Mouse (Mus musculus): ENCODE data around the gene Wipf1. TPM values are rescaled to one million over a fixed set of nuclear protein-coding genes. Genes with fewer than 3 reads are reported as not detected.

Wipf1 gene
- total and polyA plus RNA-seq, 2 experiments from 2014 or later, result 1.8 to 2.4 TPM

DNA sequence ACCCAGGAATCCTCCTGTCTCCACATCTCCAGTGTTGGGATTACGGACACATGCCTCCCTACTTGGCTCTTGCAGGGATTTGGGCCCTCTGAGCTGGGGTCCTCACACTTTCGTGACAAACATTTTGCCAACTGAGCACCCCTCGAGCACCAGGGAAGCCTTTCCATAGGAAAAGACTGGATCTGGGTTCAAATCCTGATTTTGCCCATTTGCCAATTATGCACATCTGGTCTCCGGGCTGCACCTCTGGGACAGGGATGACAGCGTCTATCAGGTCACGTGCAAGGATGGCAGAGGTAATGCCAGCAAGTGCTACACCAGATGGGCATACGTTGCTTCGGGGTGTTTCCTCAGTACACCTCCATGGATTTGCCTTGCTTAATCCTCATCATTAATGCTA lies 119.5 kb downstream of the Wipf1 start:
- no peak overlapping the region for H3K9ac ChIP-seq (replicated peaks; ENCODE audit: low read length, poor library complexity, severe bottlenecking)
- no peaks in the 10 kb centered on the region for H3K9me3 ChIP-seq (ENCODE audit: low read length)
- no peak overlapping the region for H3K4me3 ChIP-seq (ENCODE audit: low read depth, low read length)
- DNase-seq (ENCODE audit: low spot score) (no peak), ATAC-seq (ENCODE audit: low FRiP score) (no peak)
- H3K4me2 ChIP-seq (ENCODE audit: low read depth, low read length, poor library complexity, severe bottlenecking), result no peak overlapping the region
- TF ChIP-seq CTCF (IDR thresholded peaks at IDR 0.05), result no peak
- H3K27me3 ChIP-seq (ENCODE audit: insufficient read depth, low read length), result no peaks in the 10 kb centered on the region
- H3K4me1 ChIP-seq (ENCODE audit: insufficient read depth, low read length), result no peaks in the 10 kb centered on the region
- no peaks in the 10 kb centered on the region for H3K36me3 ChIP-seq (ENCODE audit: insufficient read depth, low read length)
- WGBS, result 91% methylated on average over 8 of the region's 8 CpGs
- H3K27ac ChIP-seq (ENCODE audit: low read depth, low read length), result no peak overlapping the region

DNA sequence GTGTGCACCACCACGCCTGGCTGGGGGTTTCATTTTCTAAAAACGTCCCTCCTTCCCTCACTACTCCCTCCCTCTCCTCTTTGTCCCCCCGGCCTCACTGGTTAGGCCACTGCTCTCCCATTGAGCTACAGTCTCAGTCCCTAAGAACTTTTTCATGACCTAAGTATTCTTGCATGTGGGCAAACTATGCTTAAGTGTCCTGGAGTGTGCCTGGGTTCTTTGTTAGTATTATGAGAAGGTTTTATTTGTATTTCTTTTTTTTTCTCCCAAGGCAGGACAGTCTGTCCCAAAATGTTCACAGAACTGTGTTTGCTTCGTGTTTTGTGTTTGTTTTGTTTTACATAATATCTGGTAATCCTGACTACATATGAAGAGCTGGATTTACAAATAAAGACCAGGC lies 121.9 kb downstream of the Wipf1 start:
- Histone ChIP-seq H3K4me3 (ENCODE audit: low read depth, low read length) (no peak overlapping the region), H3K4me1 (ENCODE audit: insufficient read depth, low read length) (no peaks in the 10 kb centered on the region), H3K9me3 (ENCODE audit: low read length) (no peaks in the 10 kb centered on the region), H3K4me2 (ENCODE audit: low read depth, low read length, poor library complexity, severe bottlenecking) (no peak overlapping the region), H3K27ac (ENCODE audit: low read depth, low read length) (no peak overlapping the region), H3K27me3 (ENCODE audit: insufficient read depth, low read length) (no peaks in the 10 kb centered on the region), H3K36me3 (ENCODE audit: insufficient read depth, low read length) (no peaks in the 10 kb centered on the region), H3K9ac (replicated peaks; ENCODE audit: low read length, poor library complexity, severe bottlenecking) (no peak overlapping the region)
- DNase-seq (ENCODE audit: low spot score) (no peak), ATAC-seq (ENCODE audit: low FRiP score) (no peak)
- TF ChIP-seq CTCF (IDR thresholded peaks at IDR 0.05), result no peak
- WGBS, result 60% methylated on average over 4 of the region's 4 CpGs

DNA sequence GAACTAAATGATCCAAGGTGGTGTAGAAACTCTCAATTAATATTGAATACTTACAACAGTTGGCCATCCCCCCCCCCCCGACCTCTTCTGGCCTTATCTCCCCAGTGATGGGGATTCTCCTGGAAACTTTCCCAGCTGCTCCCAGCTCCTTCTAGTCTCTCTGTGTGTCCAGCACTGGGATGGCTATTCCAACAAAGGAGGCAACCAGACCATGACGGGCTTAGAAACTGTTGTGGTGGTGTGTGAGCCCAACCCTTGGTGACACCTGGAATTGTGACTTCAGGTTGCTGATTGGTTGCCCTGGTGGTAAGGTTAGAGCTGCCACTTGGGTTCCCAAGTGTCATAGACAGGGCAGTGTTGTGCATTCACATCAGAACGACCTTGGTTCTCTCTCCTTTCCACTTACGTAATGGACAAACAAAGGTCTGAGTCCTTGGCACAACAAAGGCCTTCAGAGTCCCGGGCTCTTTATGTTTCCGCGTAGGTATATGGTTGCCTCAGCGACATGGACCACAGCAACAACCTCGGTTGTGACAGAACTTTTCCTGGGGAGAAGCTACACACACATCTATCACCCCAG lies 123.1 kb downstream of the Wipf1 start:
- 84% methylated on average over 9 of the region's 9 CpGs for WGBS
- Histone ChIP-seq H3K9ac (replicated peaks; ENCODE audit: low read length, poor library complexity, severe bottlenecking) (no peak overlapping the region), H3K36me3 (ENCODE audit: insufficient read depth, low read length) (no peaks in the 10 kb centered on the region), H3K4me2 (ENCODE audit: low read depth, low read length, poor library complexity, severe bottlenecking) (no peak overlapping the region), H3K27ac (ENCODE audit: low read depth, low read length) (no peak overlapping the region), H3K27me3 (ENCODE audit: insufficient read depth, low read length) (no peaks in the 10 kb centered on the region), H3K9me3 (ENCODE audit: low read length) (no peaks in the 10 kb centered on the region), H3K4me3 (ENCODE audit: low read depth, low read length) (no peak overlapping the region), H3K4me1 (ENCODE audit: insufficient read depth, low read length) (no peaks in the 10 kb centered on the region)
- no peak for ATAC-seq (ENCODE audit: low FRiP score)
- TF ChIP-seq CTCF (IDR thresholded peaks at IDR 0.05), result no peak
- DNase-seq (ENCODE audit: low spot score), result no peak

DNA sequence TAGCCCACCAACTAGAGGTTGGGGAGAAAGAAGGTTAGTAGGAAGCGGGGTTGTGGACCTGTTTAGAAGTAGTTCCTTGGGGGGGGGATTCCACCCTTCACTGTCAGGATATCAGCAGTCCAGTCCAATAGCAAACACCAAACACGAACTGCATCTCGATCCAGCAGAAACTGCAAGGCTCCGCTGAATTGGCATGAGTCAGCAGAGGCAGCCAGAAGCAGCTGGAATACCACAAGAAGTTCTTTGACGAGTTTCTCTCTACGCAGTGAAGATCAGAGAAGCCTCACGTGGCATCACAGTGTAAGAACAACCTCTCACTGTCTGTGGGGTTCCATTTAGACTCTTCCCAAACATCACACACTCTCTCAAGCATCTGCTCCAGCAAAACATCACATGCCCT lies 124.6 kb downstream of the Wipf1 start:
- TF ChIP-seq CTCF (IDR thresholded peaks at IDR 0.05), result no peak
- 89% methylated on average over 7 of the region's 7 CpGs for WGBS
- no peak overlapping the region for H3K4me2 ChIP-seq (ENCODE audit: low read depth, low read length, poor library complexity, severe bottlenecking)

DNA sequence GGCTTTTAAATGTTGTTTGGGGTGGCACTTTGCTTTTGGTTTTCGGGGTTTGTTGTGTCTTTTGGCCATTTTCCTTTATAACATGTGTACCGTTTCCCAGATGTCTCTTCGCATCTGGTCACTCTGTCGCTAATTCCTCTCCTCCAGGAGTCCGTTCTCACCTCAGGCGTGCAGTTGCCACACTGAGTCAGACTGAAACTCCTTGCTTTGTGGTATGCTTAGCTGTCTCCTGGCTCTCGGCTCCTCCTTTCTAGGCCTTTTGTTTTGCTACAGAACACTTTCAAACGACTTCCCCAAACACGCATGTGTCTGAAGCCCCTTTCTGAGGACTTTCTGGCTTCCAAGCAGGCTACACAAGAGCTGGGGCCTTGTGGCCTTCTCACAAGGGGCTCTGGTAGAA lies 125.1 kb downstream of the Wipf1 start:
- Histone ChIP-seq H3K27me3 (ENCODE audit: insufficient read depth, low read length) (no peaks in the 10 kb centered on the region), H3K9ac (replicated peaks; ENCODE audit: low read length, poor library complexity, severe bottlenecking) (no peak overlapping the region), H3K36me3 (ENCODE audit: insufficient read depth, low read length) (no peaks in the 10 kb centered on the region), H3K27ac (ENCODE audit: low read depth, low read length) (no peak overlapping the region), H3K4me1 (ENCODE audit: insufficient read depth, low read length) (no peaks in the 10 kb centered on the region), H3K4me3 (ENCODE audit: low read depth, low read length) (no peak overlapping the region), H3K9me3 (ENCODE audit: low read length) (no peaks in the 10 kb centered on the region), H3K4me2 (ENCODE audit: low read depth, low read length, poor library complexity, severe bottlenecking) (no peak overlapping the region)
- no peak for DNase-seq (ENCODE audit: low spot score)
- WGBS, result 82% methylated on average over 9 of the region's 9 CpGs
- TF ChIP-seq CTCF (IDR thresholded peaks at IDR 0.05), result no peak
- no peak for ATAC-seq (ENCODE audit: low FRiP score)

More for the DNA sequence above, 124.6 kb downstream of the Wipf1 start:
- H3K27me3 ChIP-seq (ENCODE audit: insufficient read depth, low read length), result no peaks in the 10 kb centered on the region
- no peak overlapping the region for H3K27ac ChIP-seq (ENCODE audit: low read depth, low read length)
- no peaks in the 10 kb centered on the region for H3K4me1 ChIP-seq (ENCODE audit: insufficient read depth, low read length)
- H3K36me3 ChIP-seq (ENCODE audit: insufficient read depth, low read length), result no peaks in the 10 kb centered on the region
- no peak for ATAC-seq (ENCODE audit: low FRiP score)
- H3K9ac ChIP-seq (replicated peaks; ENCODE audit: low read length, poor library complexity, severe bottlenecking), result no peak overlapping the region
- no peaks in the 10 kb centered on the region for H3K9me3 ChIP-seq (ENCODE audit: low read length)
- DNase-seq (ENCODE audit: low spot score), result no peak
- no peak overlapping the region for H3K4me3 ChIP-seq (ENCODE audit: low read depth, low read length)

DNA sequence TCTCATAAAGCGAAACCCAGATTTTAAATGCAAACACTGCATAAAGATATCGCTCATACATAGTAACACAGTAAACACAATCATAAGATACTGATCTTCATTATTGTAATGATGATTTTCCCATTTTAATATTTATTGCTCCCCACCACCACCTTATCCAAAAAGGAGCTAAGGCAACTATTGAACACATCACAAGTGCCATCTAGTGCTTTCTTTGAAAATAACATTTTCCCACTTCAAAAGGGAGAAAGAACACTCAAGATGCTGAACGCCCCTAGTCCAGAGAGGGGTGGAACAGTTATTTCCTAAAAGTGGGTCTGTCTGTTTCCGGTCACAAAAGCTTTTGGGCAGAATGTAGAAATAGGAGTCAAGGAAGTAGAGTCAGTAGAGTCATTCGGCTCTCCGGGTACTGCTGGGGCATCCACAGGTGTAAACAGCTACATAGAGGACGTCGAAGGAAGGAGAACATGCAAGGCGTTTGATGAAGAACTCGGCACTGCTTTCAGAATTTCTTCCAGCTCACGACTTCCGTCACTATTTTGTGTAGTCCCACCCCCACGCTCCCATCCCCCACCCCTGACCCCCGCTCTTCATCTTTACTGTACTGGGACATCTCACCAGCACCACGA lies 126.0 kb downstream of the Wipf1 start:
- Histone ChIP-seq H3K36me3 (ENCODE audit: insufficient read depth, low read length) (no peaks in the 10 kb centered on the region), H3K9ac (replicated peaks; ENCODE audit: low read length, poor library complexity, severe bottlenecking) (no peak overlapping the region), H3K9me3 (ENCODE audit: low read length) (no peaks in the 10 kb centered on the region), H3K27ac (ENCODE audit: low read depth, low read length) (no peak overlapping the region), H3K4me2 (ENCODE audit: low read depth, low read length, poor library complexity, severe bottlenecking) (no peak overlapping the region), H3K4me1 (ENCODE audit: insufficient read depth, low read length) (no peaks in the 10 kb centered on the region), H3K4me3 (ENCODE audit: low read depth, low read length) (no peak overlapping the region), H3K27me3 (ENCODE audit: insufficient read depth, low read length) (no peaks in the 10 kb centered on the region)
- peak; percentile 34 for DNase-seq (ENCODE audit: low spot score)
- ATAC-seq (ENCODE audit: low FRiP score), result no peak
- peak; percentile 71 for TF ChIP-seq CTCF (IDR thresholded peaks at IDR 0.05)
- 82% methylated on average over 15 of the region's 15 CpGs for WGBS
